Mouse (Mus musculus) embryonic facial prominence, embryonic 12.5 days (tissue): ENCODE measurements at regions not wholly inside any gene's neighbourhood (a gene's known extent, or its start where the extent isn't known, plus 50 kb on each side); places are given as distances from the start of the nearest gene placed in this dataset.

Experiments used
- ATAC-seq: fragments of 200-750 bp; cut with Nextera tagmentation; 2 replicates; pipeline ENCODE4 v1.8.0; 2017; ENCODE audit not compliant: insufficient number of reproducible peaks, insufficient read depth, low FRiP score, low TSS enrichment
- H3K27ac ChIP-seq: fragments of 300-500 bp; sonication (generic); 2 replicates; pipeline ENCODE4 v1.5.1; 2016; ENCODE audit warnings: mild to moderate bottlenecking
- H3K27me3 ChIP-seq: fragments of 300-500 bp; sonication (generic); 2 replicates; pipeline ENCODE4 v1.6.1; 2016; ENCODE audit warnings: mild to moderate bottlenecking, moderate library complexity
- H3K36me3 ChIP-seq: fragments of 300-500 bp; sonication (generic); 2 replicates; pipeline ENCODE4 v1.6.1; 2016; ENCODE audit warnings: mild to moderate bottlenecking
- H3K4me1 ChIP-seq: fragments of 300-500 bp; sonication (generic); 2 replicates; pipeline ENCODE4 v1.6.1; 2016
- H3K4me2 ChIP-seq: fragments of 300-500 bp; sonication (generic); replicated peaks from 2 replicates; pipeline ENCODE4 v1.6.1; 2016; ENCODE audit warnings: mild to moderate bottlenecking, moderate library complexity
- H3K4me3 ChIP-seq: fragments of 300-500 bp; sonication (generic); 2 replicates; pipeline ENCODE4 v1.5.1; 2016; ENCODE audit warnings: mild to moderate bottlenecking
- H3K9ac ChIP-seq: fragments of 300-500 bp; sonication (generic); 2 replicates; pipeline ENCODE4 v1.6.1; 2016; ENCODE audit warnings: mild to moderate bottlenecking, moderate library complexity
- H3K9me3 ChIP-seq: fragments of 300-500 bp; sonication (generic); 2 replicates; pipeline ENCODE4 v1.6.1; 2016; ENCODE audit warnings: mild to moderate bottlenecking, moderate library complexity
- WGBS: fragments of 180-500 bp; shearing (Covaris S2); methylation state at CpG from one replicate; pipeline ENCODE4 v1.1.7; 2016; 5-methylcytosine and 5-hydroxymethylcytosine counted together

DNA sequence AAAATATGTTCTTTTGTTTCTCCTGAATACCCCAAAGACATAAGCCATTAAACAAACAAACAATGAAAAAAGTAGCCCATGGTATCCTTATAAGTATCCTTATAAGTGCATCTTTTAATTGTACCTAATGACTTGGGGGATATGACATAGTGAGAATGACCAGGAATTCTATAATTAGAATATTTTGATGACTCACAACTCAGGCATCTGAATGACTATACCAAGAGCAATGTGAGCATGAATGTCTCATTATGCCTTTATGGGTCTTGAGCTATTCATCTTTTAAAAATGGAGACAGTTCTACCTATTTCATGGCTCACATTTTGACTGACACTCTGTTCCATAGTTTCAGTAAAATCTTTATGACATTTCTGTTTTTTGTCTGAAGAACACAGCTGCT is 423.3 kb downstream of the Kcna4 start:
- Histone ChIP-seq H3K9ac (no peak overlapping the region), H3K36me3 (no peaks in the 10 kb centered on the region), H3K4me3 (no peak overlapping the region), H3K27me3 (no peaks in the 10 kb centered on the region), H3K9me3 (no peaks in the 10 kb centered on the region), H3K4me2 (no peak overlapping the region), H3K27ac (no peak overlapping the region), H3K4me1 (no peaks in the 10 kb centered on the region)
- ATAC-seq, result no peak

DNA sequence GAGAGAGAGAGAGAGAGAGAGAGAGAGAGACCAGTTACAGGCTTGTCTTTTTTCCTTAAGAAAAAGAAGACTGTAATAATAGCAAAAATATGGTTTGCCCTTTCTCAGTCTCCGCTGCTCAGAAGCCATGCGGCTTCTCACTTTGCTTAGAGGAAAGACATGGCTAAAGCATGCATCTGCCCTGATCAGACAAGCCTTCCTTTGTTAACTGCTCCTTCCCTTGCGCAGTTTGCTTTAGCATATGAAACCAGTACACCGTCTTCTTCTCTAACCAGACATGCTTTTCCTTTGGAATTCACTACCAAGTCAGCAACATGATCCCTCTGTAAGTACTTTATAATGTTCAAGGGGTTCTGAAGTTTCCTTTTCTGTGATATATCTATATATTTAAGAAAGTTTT is 439.0 kb downstream of the Kcna4 start:
- no peak overlapping the region for H3K27ac ChIP-seq
- H3K4me1 ChIP-seq, result no peaks in the 10 kb centered on the region
- no peak overlapping the region for H3K9ac ChIP-seq
- H3K27me3 ChIP-seq, result no peaks in the 10 kb centered on the region
- H3K9me3 ChIP-seq, result no peaks in the 10 kb centered on the region
- H3K4me3 ChIP-seq, result no peak overlapping the region
- WGBS, result 32% methylated on average over 4 of the region's 4 CpGs
- no peak overlapping the region for H3K4me2 ChIP-seq
- ATAC-seq, result 0 out of 2 replicates have a peak, but pooled peaks have one; percentile 74
- H3K36me3 ChIP-seq, result no peaks in the 10 kb centered on the region

DNA sequence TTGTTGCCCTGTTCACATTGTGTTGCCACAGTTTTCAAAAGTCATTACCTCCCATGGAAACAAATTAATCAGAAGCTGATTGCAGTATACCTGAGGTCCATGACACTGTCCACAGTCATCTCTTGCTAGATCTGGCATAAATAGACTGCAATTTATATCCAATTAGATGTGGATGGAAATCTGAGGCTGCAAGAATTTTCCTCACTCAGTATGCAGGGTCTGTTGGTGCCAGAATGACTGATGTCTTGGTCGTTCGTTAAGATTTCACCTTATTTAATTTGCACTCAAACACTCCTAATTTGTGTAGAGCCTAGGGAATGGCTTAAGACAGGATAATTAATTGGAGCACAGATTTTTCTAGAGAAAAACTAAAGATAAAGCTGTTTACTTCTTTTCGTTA is 443.9 kb downstream of the Kcna4 start:
- 82% methylated on average over 3 of the region's 3 CpGs for WGBS

DNA sequence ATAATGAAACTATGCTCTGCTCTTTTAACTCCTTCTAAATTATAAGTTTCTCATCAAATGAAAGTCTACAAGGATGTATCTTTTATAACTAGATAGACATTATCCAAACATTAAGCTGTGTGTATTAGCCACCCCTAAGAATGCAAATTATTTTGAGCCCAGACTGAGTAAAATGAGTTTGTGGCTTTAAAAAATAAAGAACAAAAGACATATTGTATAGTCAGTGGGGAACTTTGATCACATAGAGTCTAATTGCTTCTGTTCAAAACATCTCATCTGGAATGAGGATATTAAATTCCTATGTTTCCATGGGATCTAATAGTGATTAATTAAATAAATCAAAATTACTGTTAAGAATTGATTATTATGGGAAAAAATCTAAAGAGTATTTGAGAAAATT is 444.3 kb downstream of the Kcna4 start:
- H3K4me3 ChIP-seq, result no peak overlapping the region
- no peaks in the 10 kb centered on the region for H3K9me3 ChIP-seq
- no peak for ATAC-seq
- no peak overlapping the region for H3K9ac ChIP-seq
- H3K27ac ChIP-seq, result no peak overlapping the region
- no peaks in the 10 kb centered on the region for H3K27me3 ChIP-seq
- H3K36me3 ChIP-seq, result no peaks in the 10 kb centered on the region
- H3K4me1 ChIP-seq, result no peaks in the 10 kb centered on the region
- H3K4me2 ChIP-seq, result no peak overlapping the region

More for the DNA sequence above, 443.9 kb downstream of the Kcna4 start:
- no peak overlapping the region for H3K9ac ChIP-seq
- no peaks in the 10 kb centered on the region for H3K36me3 ChIP-seq
- no peak for ATAC-seq
- H3K4me1 ChIP-seq, result no peaks in the 10 kb centered on the region
- H3K27me3 ChIP-seq, result no peaks in the 10 kb centered on the region
- H3K4me3 ChIP-seq, result no peak overlapping the region
- H3K9me3 ChIP-seq, result no peaks in the 10 kb centered on the region
- no peak overlapping the region for H3K27ac ChIP-seq
- no peak overlapping the region for H3K4me2 ChIP-seq
